Mouse (Mus musculus): Measurements from ENCODE around the gene Capza1. TPM values are rescaled to one million over a fixed set of nuclear protein-coding genes. Genes with fewer than 3 reads are reported as not detected.

The Capza1 gene
- polyA plus RNA-seq, 1 experiment from 2014 or later: 73.3 TPM

GRCm38 (mm10) chr3:104865341-104865788 is 1.1 kb upstream of the Capza1 start:
- Histone ChIP-seq H3K4me3 (ENCODE audit: low read depth, low read length) (peak overlapping the region; percentile 100), H3K4me1 (ENCODE audit: control insufficient read depth, low read depth, low read length) (peaks cover 26% of the 10 kb centered on the region), H3K4me2 (ENCODE audit: low read depth, low read length) (peak overlapping the region; percentile 86), H3K9ac (ENCODE audit: low read depth, low read length) (peak overlapping the region; percentile 99), H3K27ac (ENCODE audit: low read length) (peak overlapping the region; percentile 95), H3K27me3 (ENCODE audit: control insufficient read depth, insufficient read depth, low read depth, low read length) (no peaks in the 10 kb centered on the region), H3K9me3 (replicated peaks; ENCODE audit: control insufficient read depth, low read length) (no peaks in the 10 kb centered on the region), H3K36me3 (ENCODE audit: control insufficient read depth, insufficient read depth) (no peaks in the 10 kb centered on the region)
- WGBS (ENCODE audit: insufficient replicate concordance): 0% methylated on average over 12 of the region's 12 CpGs
- peak; percentile 25 for ATAC-seq (ENCODE audit: low read depth)

- Histone ChIP-seq H3K27me3 (ENCODE audit: control insufficient read depth, insufficient read depth, low read depth, low read length) (no peaks in the 10 kb centered on the region), H3K4me2 (ENCODE audit: low read depth, low read length) (peak overlapping the region; percentile 86), H3K4me3 (ENCODE audit: low read depth, low read length) (peak overlapping the region; percentile 100), H3K9me3 (replicated peaks; ENCODE audit: control insufficient read depth, low read length) (no peaks in the 10 kb centered on the region), H3K36me3 (ENCODE audit: control insufficient read depth, insufficient read depth) (no peaks in the 10 kb centered on the region), H3K9ac (ENCODE audit: low read depth, low read length) (peak overlapping the region; percentile 99), H3K27ac (ENCODE audit: low read length) (peak overlapping the region; percentile 95), H3K4me1 (ENCODE audit: control insufficient read depth, low read depth, low read length) (peaks cover 27% of the 10 kb centered on the region)
- peak; percentile 70 for ATAC-seq (ENCODE audit: low read depth)
- under 1% methylated on average over 48 of the region's 48 CpGs for WGBS (ENCODE audit: insufficient replicate concordance)
These were observed 491 bp upstream of the Capza1 start for GRCm38 (mm10) chr3:104864651-104865340.

- H3K4me1 ChIP-seq (ENCODE audit: control insufficient read depth, low read depth, low read length): peaks cover 38% of the 10 kb centered on the region
- H3K4me3 ChIP-seq (ENCODE audit: low read depth, low read length): no peak overlapping the region
- no peaks in the 10 kb centered on the region for H3K9me3 ChIP-seq (replicated peaks; ENCODE audit: control insufficient read depth, low read length)
- H3K4me2 ChIP-seq (ENCODE audit: low read depth, low read length): no peak overlapping the region
- 71% methylated on average over 1 of the region's 1 CpGs for WGBS (ENCODE audit: insufficient replicate concordance)
- H3K36me3 ChIP-seq (ENCODE audit: control insufficient read depth, insufficient read depth): peaks cover 4% of the 10 kb centered on the region
- no peak overlapping the region for H3K27ac ChIP-seq (ENCODE audit: low read length)
- ATAC-seq (ENCODE audit: low read depth): no peak
- H3K27me3 ChIP-seq (ENCODE audit: control insufficient read depth, insufficient read depth, low read depth, low read length): no peaks in the 10 kb centered on the region
- no peak overlapping the region for H3K9ac ChIP-seq (ENCODE audit: low read depth, low read length)
These were observed 5.7 kb downstream of the Capza1 start for GRCm38 (mm10) chr3:104858560-104858959.

- H3K9me3 ChIP-seq (replicated peaks; ENCODE audit: control insufficient read depth, low read length): no peaks in the 10 kb centered on the region
- no peak overlapping the region for H3K9ac ChIP-seq (ENCODE audit: low read depth, low read length)
- peaks cover 22% of the 10 kb centered on the region for H3K4me1 ChIP-seq (ENCODE audit: control insufficient read depth, low read depth, low read length)
- H3K36me3 ChIP-seq (ENCODE audit: control insufficient read depth, insufficient read depth): peaks cover 4% of the 10 kb centered on the region
- 29% methylated on average over 1 of the region's 1 CpGs for WGBS (ENCODE audit: insufficient replicate concordance)
- H3K27me3 ChIP-seq (ENCODE audit: control insufficient read depth, insufficient read depth, low read depth, low read length): no peaks in the 10 kb centered on the region
- no peak overlapping the region for H3K4me3 ChIP-seq (ENCODE audit: low read depth, low read length)
- no peak overlapping the region for H3K27ac ChIP-seq (ENCODE audit: low read length)
- no peak overlapping the region for H3K4me2 ChIP-seq (ENCODE audit: low read depth, low read length)
- peak; percentile 43; the same call in 1 of the 2 replicates for ATAC-seq (ENCODE audit: low read depth)
These were observed 8.2 kb downstream of the Capza1 start for GRCm38 (mm10) chr3:104856106-104856505.

- Histone ChIP-seq H3K27ac (ENCODE audit: low read length) (no peak overlapping the region; the same call in 1 of the 2 replicates), H3K36me3 (ENCODE audit: control insufficient read depth, insufficient read depth) (peaks cover 4% of the 10 kb centered on the region), H3K9me3 (replicated peaks; ENCODE audit: control insufficient read depth, low read length) (no peaks in the 10 kb centered on the region), H3K4me2 (ENCODE audit: low read depth, low read length) (no peak overlapping the region), H3K4me3 (ENCODE audit: low read depth, low read length) (no peak overlapping the region), H3K9ac (ENCODE audit: low read depth, low read length) (no peak overlapping the region), H3K4me1 (ENCODE audit: control insufficient read depth, low read depth, low read length) (peaks cover 20% of the 10 kb centered on the region), H3K27me3 (ENCODE audit: control insufficient read depth, insufficient read depth, low read depth, low read length) (no peaks in the 10 kb centered on the region)
- ATAC-seq (ENCODE audit: low read depth): 0 out of 2 replicates have a peak, but pooled peaks have one; percentile 32
These were observed 9.4 kb downstream of the Capza1 start for GRCm38 (mm10) chr3:104854866-104855265.

GRCm38 (mm10) chr3:104854465-104854864 is 9.8 kb downstream of the Capza1 start:
- no peak for ATAC-seq (ENCODE audit: low read depth)
- Histone ChIP-seq H3K4me2 (ENCODE audit: low read depth, low read length) (no peak overlapping the region), H3K9ac (ENCODE audit: low read depth, low read length) (no peak overlapping the region), H3K27me3 (ENCODE audit: control insufficient read depth, insufficient read depth, low read depth, low read length) (no peaks in the 10 kb centered on the region), H3K4me1 (ENCODE audit: control insufficient read depth, low read depth, low read length) (peaks cover 16% of the 10 kb centered on the region), H3K9me3 (replicated peaks; ENCODE audit: control insufficient read depth, low read length) (no peaks in the 10 kb centered on the region), H3K4me3 (ENCODE audit: low read depth, low read length) (no peak overlapping the region), H3K27ac (ENCODE audit: low read length) (no peak overlapping the region), H3K36me3 (ENCODE audit: control insufficient read depth, insufficient read depth) (peaks cover 4% of the 10 kb centered on the region)
- WGBS (ENCODE audit: insufficient replicate concordance): 57% methylated on average over 1 of the region's 1 CpGs

- H3K27me3 ChIP-seq (ENCODE audit: control insufficient read depth, insufficient read depth, low read depth, low read length): no peaks in the 10 kb centered on the region
- H3K4me2 ChIP-seq (ENCODE audit: low read depth, low read length): no peak overlapping the region
- H3K9me3 ChIP-seq (replicated peaks; ENCODE audit: control insufficient read depth, low read length): no peaks in the 10 kb centered on the region
- 87% methylated on average over 4 of the region's 4 CpGs for WGBS (ENCODE audit: insufficient replicate concordance)
- H3K36me3 ChIP-seq (ENCODE audit: control insufficient read depth, insufficient read depth): peaks cover 22% of the 10 kb centered on the region
- no peak overlapping the region for H3K9ac ChIP-seq (ENCODE audit: low read depth, low read length)
- no peak for ATAC-seq (ENCODE audit: low read depth)
- no peaks in the 10 kb centered on the region for H3K4me1 ChIP-seq (ENCODE audit: control insufficient read depth, low read depth, low read length)
- no peak overlapping the region for H3K27ac ChIP-seq (ENCODE audit: low read length)
- H3K4me3 ChIP-seq (ENCODE audit: low read depth, low read length): no peak overlapping the region
These were observed 17.7 kb downstream of the Capza1 start for GRCm38 (mm10) chr3:104846601-104847000.

GRCm38 (mm10) chr3:104841049-104841448 is 23.3 kb downstream of the Capza1 start:
- Histone ChIP-seq H3K27me3 (ENCODE audit: control insufficient read depth, insufficient read depth, low read depth, low read length) (no peaks in the 10 kb centered on the region), H3K4me3 (ENCODE audit: low read depth, low read length) (no peak overlapping the region), H3K36me3 (ENCODE audit: control insufficient read depth, insufficient read depth) (peaks cover 41% of the 10 kb centered on the region), H3K9ac (ENCODE audit: low read depth, low read length) (no peak overlapping the region), H3K4me1 (ENCODE audit: control insufficient read depth, low read depth, low read length) (no peaks in the 10 kb centered on the region), H3K9me3 (replicated peaks; ENCODE audit: control insufficient read depth, low read length) (no peaks in the 10 kb centered on the region), H3K4me2 (ENCODE audit: low read depth, low read length) (no peak overlapping the region), H3K27ac (ENCODE audit: low read length) (no peak overlapping the region)
- no peak for ATAC-seq (ENCODE audit: low read depth)
- WGBS (ENCODE audit: insufficient replicate concordance): 74% methylated on average over 5 of the region's 5 CpGs

GRCm38 (mm10) chr3:104835797-104836196 is 28.5 kb downstream of the Capza1 start:
- Histone ChIP-seq H3K9me3 (replicated peaks; ENCODE audit: control insufficient read depth, low read length) (no peaks in the 10 kb centered on the region), H3K9ac (ENCODE audit: low read depth, low read length) (no peak overlapping the region), H3K27ac (ENCODE audit: low read length) (no peak overlapping the region), H3K4me2 (ENCODE audit: low read depth, low read length) (no peak overlapping the region), H3K4me1 (ENCODE audit: control insufficient read depth, low read depth, low read length) (no peaks in the 10 kb centered on the region), H3K27me3 (ENCODE audit: control insufficient read depth, insufficient read depth, low read depth, low read length) (no peaks in the 10 kb centered on the region), H3K4me3 (ENCODE audit: low read depth, low read length) (no peak overlapping the region), H3K36me3 (ENCODE audit: control insufficient read depth, insufficient read depth) (peaks cover 52% of the 10 kb centered on the region)
- WGBS (ENCODE audit: insufficient replicate concordance): 86% methylated on average over 3 of the region's 3 CpGs
- no peak for ATAC-seq (ENCODE audit: low read depth)

Measured in liver, embryonic 16.5 days (tissue).